Mouse (Mus musculus) urinary bladder, adult 2 months (tissue): Measurements from ENCODE around the gene Rab29. TPM values are rescaled to one million over a fixed set of nuclear protein-coding genes. Genes with fewer than 3 reads are reported as not detected.
"Not testable (repeated sequence)": the region's sequence is repeated elsewhere in the genome, so short reads cannot be mapped to it uniquely, and the experiment has no call there.

Source experiments
- DNase-seq: peaks from one replicate; pipeline ENCODE4 v3.0.0; 2022; ENCODE audit warnings: low spot score
- polyA plus RNA-seq: library from polyadenylated mRNA; depleted of rRNA; stranded (reverse); fragments of >200 nt; gene quantifications from 2 replicates; pipeline ENCODE4 v1.2.3, GENCODE M21; 2012

Gene Rab29
- polyA plus RNA-seq, 1 experiment, result 37.7 TPM

DNA sequence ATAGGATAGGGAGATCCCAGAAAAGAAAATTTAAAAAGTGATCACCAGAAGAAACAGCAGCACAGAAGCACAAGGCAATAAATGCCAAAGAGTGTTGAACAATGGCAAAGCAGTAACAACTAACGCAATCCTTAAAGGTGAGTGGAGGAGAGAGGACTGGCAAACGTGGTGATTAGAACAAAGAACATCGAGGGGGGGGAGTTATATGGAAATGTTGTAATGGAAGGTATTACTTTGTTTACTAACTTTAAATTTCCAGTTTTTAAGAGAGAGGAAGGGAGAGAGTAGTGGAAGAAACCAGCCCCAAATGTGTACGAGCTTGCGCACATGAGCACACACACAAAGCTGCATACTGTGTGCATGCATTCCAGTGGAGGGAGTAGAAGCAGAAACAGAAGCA, 1.4 kb upstream of the Rab29 start:
- DNase-seq, result no peak

- no peak for DNase-seq
These were observed 572 bp upstream of the Rab29 start for GRCm38 (mm10) chr1:131866304-131866999.

DNA sequence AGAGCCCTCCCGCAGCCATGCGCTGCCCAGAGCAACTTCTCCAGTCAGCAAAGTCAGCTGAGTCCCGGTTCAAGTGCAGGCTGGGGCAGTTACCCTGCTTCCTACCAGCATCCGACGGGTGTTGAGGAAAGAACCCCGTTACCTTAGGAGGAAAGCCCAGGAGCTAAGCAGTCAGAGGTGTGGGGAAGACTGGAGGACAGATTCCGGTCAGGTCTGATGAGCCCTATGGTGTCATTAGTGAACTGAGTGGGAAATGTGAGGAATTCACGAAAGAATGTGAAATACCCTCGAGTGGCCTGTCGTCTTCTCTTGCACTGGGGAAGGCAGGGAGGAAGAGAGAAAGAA, 894 bp downstream of the Rab29 start:
- DNase-seq, result no peak

DNA sequence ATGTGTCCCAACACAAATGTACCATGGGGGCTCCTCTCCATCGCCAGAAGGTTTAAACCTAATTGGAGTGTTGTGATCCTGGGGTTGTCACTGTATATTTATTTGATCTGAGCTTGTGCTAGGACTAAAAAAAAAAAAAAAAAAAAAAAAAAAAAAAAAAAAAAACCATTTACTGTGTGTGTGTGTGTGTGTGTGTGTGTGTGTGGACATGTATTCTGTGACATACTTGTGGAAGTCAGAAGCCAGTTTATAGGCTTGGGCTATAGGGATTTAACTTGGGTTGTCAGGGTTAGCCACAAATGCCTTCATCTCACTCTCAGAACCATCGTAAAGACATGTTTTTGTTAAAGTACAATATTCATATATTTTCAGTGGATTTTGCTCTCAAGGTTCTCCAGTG, 2.5 kb downstream of the Rab29 start:
- DNase-seq, result no peak

- DNase-seq, result no peak
These were observed 5.8 kb downstream of the Rab29 start for GRCm38 (mm10) chr1:131872856-131873255.

DNA sequence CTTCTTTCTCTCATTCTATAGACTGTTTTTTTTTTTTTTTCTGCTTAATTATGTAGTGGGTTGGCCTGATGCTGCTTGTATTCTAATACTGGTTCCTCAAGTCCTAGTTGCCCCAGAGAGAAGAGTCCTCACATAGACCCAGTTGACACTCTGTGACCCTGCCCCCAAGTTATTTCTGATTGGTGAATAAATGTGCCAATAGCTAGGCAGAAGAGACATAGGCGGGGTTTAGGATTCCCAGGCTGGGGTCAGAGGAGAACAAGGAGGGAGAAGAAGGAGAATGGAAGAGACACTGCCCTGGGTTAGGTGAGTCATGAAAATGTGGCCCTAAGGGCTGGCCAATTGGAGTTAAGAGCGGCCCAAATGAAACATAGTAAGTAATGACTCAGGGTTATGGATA, 12.8 kb downstream of the Rab29 start:
- no peak for DNase-seq

- no peak for DNase-seq
These were observed 15.8 kb downstream of the Rab29 start for GRCm38 (mm10) chr1:131882787-131883186.

DNA sequence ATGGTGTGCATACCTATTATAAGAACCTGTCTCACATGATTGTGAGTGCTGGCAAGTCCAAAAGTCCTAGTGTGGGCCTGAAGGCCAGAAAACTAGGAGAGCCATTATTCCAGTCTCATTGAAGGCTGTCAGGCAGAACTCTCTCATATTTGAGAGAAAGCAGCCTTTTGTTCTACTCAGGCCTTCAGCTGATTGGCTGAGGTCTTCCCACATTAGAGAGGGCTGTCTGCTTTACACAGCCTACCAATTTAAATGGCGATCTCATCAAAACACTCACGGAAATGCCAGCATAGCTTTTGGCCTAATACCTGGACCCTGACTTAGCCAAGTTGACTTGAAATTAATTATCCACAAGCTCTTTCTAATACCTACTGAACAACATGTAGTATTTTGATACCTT, 19.1 kb downstream of the Rab29 start:
- no peak for DNase-seq

- DNase-seq, result no peak
These were observed 19.6 kb downstream of the Rab29 start for GRCm38 (mm10) chr1:131886641-131887040.

- DNase-seq, result no peak
These were observed 23.1 kb downstream of the Rab29 start for GRCm38 (mm10) chr1:131890043-131890658.

DNA sequence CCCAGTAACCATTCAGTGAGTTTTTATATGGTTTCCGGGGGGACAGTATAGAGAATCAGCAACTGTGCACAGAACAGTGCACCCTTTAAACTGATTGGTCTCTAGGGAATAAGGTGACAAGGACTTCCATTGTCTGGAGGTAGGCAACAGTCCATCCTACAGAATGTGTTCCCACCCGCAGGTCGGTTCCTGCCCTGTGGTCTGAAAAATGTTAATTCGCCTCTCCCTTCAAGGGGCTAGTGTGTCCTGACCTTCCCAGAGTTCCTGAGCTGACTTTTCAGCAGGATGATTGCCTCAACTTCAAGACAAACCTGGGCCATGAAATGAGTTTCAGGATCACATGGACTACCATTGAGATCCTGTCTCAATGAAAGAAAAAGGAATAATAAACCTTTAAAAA, 24.4 kb downstream of the Rab29 start:
- no peak for DNase-seq

DNA sequence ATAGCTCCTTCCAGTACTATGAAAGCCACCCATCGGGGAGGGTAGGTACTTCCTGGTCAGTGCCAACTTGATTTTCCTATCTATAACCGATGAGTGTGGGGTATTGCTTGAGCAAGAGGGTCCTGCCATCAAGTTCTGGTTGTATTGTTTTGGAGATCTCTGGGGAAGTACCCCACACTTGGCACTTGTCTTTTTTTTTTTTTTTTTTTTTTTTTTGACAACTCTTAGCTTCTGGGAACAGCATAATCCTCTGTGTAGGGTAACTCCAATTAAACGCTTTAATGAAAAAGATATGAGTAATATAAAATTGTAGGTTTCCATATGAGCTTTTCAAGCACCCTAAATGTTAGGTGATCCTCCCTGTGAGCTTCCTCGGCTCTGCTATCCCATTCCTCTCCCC, 35.7 kb downstream of the Rab29 start:
- DNase-seq, result no peak

DNA sequence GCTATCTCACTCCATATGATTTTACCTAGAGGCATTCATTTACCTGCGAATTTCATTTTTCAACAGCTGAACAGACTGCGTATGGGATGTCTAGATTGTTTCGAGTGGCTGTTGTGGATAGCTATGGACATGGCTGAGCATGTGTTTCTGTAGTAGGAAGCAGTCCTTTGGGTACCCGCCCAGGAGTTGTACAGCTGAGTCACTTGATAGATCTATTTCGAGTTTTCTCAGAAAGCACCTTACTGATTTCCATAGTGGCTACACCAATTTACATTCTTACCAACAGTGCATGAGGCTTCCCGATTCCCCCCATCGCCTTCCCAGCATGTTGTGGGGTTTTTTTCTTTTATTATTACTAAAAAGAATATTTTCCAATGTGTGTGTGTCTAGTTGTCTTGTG, 36.2 kb downstream of the Rab29 start:
- DNase-seq, result no peak

DNA sequence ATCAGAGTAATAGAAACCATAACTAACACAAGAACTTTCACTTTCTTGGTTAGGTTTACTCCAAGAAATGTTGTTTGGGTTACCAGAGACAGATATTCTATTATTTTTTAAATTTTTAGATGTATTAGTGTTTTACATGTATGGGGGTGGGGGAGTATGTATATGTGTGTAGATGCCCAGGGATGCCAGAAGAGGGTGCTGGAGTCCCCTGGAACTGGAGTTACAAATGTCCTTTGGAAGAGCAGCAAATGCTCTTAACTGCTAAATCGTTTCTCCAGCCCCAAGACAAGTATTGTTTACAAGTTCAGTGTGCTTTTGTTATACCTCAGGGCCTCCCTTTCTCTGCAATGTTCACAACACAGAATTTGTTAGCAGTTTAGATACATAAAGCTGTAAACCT, 38.5 kb downstream of the Rab29 start:
- no peak for DNase-seq

DNA sequence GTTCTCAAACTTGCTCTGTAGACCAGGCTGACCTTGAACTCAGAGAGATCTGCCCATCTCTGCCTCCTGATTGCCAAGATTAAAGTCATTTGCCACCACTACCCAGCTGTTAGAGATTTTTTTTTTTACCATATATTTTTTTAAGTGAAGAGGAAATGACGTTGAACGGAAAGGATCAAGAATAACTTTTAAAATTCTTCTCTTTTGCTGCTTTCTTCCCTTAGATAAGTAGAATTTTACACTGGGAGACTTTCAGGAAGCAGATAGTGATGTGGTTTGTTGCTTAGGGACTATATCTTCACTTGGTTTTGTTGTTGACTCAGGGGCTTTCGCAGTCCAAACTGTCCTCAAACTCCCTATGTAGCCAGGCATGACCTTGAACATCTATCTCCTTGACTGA, 41.4 kb downstream of the Rab29 start:
- no peak for DNase-seq

DNA sequence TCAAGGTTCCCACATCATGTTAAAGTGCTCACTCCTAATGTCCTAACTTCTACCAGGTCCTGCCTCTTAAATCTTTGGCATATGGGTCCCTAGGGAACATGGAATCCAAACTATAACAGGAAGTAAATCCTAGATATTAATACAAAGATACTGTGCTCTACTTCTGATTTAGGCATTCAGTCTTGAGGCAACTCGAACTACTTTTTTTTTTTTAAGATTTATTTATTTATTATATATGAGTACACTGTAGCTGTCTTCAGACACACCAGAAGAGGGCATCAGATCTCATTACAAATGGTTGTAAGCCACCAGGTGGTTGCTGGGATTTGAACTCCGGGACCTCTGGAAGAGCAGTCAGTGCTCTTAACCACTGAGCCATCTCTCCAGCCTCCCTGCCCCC, 42.2 kb downstream of the Rab29 start:
- not testable (repeated sequence) for DNase-seq

DNA sequence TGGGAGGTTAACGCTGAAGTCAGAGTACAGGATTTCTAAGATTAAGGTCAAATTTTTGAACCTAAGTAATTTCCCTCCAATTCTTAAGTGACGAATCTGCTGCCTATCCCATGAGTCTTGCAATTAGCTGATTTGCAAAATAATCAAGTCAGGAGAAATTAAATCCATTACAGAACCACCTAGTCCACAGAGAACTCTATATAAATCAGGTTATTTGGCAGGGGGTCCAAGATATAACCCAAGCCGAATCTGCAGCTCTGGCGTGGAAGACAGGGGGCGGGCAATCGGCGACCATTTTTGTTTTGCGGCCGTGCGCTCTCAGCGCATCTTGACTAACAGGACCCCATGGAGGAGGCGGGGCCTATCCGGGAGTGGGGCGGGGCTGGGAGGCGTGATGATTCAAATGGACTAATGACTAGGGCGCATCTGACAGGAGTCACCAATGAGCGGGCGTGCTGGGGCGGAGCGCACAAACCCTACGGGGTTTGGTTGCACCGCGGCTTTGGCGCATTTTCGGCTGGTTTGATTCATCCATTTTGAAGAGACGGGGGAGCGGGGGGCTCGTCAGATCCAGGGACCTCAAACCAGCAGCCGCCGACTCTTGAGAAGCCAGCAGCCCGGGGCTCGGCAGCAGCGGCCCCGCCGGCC, 43.1 kb downstream of the Rab29 start, which contains the start of gene Nucks1:
Gene Nucks1, plus strand, starts transcription at position 534 of the 648 bp plus-strand sequence.
- peak; percentile 84 for DNase-seq

DNA sequence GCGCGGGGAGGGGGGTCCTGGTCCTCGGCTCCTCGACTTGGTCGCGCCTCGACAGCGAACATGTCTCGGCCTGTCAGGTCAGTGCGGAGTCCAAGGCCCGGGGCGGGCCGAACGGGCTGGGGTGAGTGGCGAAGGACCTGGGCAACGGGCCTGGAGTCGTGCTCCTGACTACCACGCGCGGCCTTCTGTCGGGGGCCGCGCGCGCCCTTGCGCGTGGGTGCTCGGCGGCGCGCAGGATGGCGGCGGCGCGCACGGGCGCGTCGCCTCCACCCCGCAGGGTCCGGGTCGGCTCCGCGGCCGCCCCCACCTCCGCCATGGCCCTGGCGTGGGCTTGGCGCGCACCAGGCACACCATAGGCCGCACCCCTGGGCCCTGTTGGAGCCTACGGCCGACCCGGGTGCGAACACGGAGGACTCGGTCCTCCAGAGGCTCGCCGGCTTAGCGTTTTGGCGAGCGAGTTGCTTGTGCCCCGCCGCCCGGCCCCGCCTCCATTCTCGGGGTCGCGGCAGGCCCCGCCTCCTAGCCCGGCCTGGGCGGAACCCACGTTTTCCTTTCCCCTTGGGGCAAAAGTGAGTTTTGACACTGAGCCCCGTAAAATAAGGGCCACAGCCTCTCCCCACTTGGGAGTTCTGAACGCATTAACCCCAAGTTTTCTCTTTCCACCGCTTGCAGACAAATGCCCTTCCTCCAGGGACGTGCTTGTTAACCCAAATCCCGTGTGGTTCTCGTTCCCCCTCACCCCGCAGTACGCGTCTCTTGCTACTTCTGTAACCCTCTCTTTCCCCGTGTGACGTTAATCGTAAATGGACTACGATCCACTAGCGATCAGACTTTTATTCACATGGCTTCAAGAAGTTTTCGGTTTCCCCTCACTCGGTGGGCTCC, 43.9 kb downstream of the Rab29 start:
- peak; percentile 82 for DNase-seq

DNA sequence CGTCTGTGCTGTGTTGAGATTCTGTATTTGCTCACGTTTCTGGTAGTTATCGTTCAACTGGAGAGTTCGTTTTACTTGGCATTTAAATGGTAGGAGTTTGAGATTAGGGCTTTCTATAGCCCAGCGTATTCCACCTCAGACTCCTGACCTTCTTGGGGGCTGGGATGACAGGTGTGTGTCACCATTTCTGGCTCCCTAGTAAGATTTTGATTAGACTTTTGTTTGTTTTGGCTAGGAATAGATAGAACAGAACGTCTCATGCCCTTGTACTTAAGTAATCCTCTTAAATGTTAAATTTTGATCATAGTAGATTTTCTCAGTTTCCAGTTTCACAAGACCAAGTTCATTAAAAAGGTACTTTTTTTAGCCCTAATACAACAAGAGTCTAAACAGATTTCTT, 50.6 kb downstream of the Rab29 start:
- no peak for DNase-seq

DNA sequence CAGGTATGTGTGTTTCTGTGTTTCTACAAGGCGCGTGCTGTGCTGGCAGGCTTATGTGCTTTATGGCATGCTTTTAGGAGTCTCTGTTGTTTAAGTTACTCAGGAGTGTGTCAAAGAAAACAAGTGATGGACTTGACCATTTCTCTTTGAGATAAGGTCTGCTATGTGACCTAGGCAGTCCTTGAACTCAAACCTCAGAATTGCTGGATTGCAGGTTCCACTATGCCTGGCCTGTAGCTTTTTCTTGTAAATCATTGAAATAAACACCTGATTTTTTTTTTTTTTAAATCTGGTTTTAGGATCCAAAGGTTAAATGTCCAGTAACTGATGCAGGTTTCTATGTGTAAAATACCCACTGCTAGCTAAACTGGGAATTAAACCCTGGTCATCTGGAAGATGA, 52.0 kb downstream of the Rab29 start:
- no peak for DNase-seq

- DNase-seq, result no peak
These were observed 55.1 kb downstream of the Rab29 start for GRCm38 (mm10) chr1:131922100-131922499.
